Mouse (Mus musculus) adrenal gland, adult 18-20 months (tissue): ENCODE measurements around the gene Ppm1l. TPM values are rescaled to one million over a fixed set of nuclear protein-coding genes. Genes with fewer than 3 reads are reported as not detected.
A peak's percentile ranks its signal among the peaks of the same experiment; 100 is the strongest.

Experiments used
- DNase-seq, 2 experiments: peaks; one replicate each; pipeline ENCODE4 v3.0.0; 2021 to 2022; ENCODE audit warnings: low spot score in 2 of 2
- total RNA-seq, 2 experiments: library from RNA; stranded (reverse); gene quantifications; 1 replicate in 1 of 2; 2 replicates in 1 of 2; pipeline ENCODE4 v1.2.3; 2021

Gene Ppm1l
- total RNA-seq, 2 experiments from 2014 or later, result 15.0 to 15.8 TPM

DNA sequence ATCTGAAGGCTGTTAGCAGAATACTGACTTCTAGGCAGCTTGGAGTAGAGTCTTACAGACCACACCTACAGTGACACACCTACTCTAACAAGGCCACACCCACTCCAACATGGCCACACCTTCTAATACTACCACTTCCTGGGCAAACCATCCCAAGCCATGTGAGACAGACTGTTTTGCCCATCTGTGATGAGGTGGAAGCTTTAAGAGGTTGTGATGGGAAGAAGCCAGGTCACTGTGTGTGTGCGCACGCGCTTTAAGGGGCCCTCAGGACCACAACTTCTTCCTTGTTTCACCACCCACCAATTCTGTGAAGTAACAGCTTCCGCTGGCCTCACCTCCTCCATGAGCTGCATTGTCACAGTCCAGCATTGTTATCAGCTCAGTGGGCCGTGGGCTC, 112.7 kb downstream of the Ppm1l start:
- DNase-seq, result no peak

DNA sequence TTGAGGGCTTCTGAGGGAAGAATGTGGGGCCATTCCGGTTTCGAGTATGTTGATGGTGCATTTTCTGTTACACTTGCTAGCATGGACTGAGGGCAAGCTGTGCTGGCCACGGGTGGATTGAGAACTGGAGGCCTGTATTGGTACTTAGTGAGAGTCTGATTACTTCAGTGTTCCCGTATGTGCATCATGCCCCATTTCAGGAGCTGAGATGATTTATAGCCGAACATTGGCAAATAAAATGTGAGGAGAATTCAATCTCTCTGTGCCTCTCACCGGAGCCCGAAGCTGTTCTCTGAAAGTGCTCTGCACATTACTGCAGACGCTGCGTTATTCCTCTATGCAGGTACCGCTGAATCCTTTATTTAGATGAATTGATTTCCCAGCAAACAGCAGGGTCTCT, 116.9 kb downstream of the Ppm1l start:
- no peak for DNase-seq

DNA sequence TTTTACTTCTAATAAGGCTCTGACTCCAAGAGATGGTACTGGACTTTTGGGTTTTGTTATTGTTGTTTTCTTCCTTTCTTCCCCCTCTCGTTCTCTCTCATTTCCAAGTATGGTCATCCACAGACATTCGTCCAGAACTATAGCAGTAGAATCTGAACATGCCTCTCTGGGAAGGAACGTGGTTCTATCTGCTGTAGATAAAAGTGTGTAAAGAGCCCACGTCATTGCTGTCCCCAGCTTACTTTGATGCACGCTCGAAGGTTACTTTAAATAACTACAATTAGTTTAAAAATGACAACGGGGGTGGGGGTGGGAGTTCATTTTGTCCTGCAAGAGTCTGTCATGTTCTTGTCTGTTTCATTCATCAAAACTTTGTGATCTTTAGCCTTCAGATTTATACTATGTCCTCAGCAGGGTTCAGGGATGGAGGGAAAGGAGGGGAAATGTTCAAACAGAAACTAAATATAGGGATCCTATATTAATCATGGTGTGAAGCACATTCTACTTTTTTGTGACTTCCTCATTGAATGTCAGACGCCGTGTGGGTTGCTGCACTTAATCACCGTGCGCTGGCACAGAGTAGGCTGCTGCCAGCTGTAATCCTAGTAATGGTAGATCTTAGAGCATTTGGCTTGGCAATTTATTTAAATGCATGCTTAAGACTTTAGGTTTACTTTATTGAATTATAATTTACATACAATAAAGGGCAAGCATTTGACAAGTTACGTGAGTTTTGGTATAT, 122.3 kb downstream of the Ppm1l start:
- DNase-seq, result no peak

DNA sequence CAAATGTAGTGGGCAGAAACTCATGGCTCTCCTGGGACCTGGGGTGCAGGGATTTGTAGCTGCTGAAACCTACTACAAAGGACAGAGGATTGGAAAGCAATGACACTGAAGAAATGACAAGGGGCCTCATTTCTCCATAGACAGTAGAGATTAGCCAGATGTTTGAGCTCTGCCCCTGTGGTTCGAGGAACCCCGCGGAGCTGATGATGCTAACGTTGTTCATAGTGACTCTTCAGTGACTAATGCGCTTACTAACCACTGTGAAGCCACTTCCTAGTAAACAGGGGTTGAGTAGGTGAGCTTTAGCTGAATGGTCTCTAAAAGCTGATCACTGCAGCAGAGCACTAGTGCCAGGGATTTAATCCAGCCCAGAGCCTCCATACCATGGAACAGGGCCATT, 124.1 kb downstream of the Ppm1l start:
- DNase-seq, result no peak

DNA sequence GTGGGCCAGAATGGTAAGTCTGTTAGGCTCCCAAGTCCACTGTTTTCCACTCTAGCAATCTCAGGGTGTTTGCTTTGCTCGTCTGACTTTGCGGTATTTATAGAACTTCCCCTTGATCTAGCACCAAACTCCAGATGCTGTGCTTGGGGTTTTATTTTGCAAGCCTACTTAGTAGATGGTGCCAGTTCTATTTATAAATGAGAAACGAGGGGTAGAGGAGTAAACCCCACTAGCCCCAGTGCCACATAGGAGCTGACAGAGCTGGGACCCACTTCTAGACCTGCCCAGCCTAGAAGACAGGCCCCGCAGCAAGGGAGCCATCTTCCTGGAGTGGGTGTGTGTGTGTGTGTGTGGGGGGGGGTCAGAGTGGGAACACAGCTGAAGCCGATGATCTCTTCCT, 130.3 kb downstream of the Ppm1l start:
- no peak for DNase-seq

DNA sequence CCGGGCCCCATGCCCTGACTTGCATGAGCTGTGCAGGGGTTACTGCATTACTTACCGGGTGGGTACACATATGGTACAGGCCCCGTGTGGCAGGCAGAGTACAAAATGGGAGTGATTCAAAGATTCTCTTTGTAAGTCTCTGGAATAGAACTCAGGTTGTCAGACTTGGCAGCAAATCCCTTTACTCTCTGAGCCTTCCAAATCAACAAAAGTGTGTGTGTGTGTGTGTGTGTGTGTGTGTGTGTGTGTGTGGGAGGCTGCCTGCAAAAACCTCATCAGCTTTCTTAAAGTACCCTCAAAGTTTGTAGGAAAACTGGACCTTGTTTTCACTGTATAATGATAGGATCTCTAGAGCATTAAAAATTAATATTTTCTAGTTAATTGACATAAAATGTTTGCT, 132.4 kb downstream of the Ppm1l start:
- no peak for DNase-seq

DNA sequence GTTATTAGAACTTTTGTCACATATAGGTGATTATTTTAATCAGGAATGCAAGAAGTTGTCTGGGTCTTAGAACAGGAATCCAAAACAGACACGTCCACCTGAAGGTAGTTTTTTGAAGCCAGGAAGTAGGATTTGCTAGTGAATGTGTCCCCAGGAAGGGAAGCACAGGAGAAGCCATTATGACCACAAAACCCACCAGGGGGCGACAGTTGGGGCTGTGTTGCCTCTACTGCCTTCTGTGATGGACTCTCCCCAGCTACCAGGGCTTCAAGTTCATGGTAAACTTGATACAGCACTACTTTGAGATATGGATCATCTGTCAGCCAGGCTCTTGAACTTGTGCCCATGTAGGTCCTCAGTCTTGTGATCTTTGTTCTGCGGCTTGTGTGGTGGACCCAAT, 137.7 kb downstream of the Ppm1l start:
- no peak for DNase-seq

DNA sequence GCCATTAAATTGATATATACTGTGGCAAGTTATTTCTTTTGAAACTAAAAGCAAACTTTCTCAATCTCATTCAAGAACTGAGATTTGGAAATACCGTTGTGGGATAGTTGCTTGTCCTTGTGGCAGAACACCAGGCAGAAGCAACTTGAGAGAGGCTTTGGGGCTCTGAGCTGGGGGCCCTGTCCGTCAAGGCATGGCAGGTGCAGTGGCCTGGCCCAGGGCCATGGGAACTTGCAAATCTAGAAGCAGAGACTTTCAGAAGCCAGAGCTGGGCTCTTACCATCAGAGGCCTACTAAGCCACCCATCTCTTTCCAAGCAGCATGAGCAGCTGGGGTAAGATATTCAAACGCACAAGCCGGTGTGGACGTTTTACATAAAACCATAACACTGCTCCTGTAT, 139.4 kb downstream of the Ppm1l start:
- no peak for DNase-seq

DNA sequence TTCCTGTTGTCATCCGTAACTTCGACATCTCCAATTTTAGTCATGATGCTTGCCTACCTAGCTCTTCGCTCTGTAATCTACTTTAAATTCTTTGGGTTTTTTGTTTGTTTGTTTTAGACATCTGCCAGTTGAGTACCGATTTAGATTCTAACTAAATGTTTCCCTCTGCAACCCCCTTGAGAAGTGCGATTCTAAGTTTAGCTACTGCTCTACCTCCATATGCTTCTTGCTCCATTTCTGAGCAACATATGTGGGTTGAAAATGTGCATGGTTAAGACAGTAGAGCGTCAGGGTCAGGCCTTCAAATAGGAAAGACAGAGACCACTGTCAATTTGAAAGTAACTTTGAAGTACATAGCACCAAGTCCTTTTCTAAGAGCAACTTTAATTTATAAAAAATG, 142.1 kb downstream of the Ppm1l start:
- no peak for DNase-seq

DNA sequence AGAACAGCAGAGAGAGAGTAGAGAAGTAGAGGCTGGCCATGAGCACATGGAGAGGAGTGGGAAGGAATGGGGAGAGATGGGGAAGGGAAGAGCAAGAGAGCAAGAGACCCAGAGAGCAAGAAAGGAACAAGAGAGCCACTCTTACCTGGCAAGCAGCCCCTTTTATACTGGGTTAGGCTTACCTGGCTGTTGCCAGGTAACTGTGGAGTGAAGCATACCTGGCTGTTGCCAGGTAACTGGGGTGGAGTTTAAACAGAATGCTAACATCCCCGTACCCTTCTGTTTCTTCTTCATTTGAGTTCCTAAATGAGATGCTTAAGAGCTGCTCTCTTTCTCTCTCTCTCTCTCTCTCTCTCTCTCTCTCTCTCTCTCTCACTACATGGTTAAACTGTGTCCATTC, 145.3 kb downstream of the Ppm1l start:
- no peak for DNase-seq

DNA sequence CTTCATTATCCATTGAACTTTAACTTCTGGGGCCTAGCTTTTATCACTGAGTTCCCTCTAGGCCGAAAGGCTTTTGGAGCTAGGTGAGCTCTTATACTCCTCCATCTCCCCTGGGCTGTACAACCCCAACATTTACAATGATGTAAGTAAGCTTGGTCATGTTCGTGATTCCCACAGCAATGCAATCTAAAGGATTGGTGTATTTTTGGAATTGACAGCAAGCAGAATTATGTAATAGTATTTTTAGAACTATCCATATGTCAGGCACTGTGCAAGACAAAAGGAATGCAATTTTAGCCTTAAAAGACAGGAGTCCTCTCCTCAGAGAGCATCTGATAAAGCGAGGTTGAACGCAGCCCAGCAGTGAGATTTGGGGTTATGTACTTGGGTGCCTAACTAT, 149.1 kb downstream of the Ppm1l start:
- DNase-seq, result no peak

DNA sequence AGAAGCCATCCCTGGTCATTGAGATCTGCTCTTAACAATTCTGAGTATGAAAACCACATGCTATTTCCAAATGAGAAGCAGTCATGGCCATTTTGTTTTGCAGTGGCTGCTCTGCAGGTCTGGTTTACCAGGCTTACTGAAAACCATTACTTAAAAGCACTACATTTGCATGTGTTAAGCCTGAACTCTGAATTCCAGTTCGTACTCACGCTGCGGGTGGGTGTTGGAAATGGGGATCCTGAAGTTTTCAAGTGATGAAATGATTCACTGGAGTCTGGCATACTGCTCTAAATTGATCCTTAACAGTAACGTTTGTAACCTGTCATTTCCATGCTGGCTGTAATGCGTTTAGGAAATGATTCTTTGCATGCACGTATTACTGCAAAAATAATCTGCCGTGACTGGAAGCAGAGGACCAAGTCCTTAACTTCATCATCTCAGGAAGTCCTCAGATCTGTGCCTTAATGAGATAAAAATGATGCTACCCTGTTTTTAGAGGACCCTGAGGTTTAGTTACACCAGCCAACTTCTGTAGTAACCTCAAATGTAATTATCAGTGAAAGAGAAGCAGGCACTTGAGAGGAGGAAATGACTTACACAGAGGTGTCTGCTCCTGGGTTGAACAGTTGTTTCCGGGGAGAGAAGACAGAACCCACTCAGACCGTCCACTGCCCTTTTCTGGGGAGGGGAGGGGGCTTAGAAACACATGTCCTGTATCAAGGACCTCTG, 151.8 kb downstream of the Ppm1l start:
- no peak for DNase-seq

DNA sequence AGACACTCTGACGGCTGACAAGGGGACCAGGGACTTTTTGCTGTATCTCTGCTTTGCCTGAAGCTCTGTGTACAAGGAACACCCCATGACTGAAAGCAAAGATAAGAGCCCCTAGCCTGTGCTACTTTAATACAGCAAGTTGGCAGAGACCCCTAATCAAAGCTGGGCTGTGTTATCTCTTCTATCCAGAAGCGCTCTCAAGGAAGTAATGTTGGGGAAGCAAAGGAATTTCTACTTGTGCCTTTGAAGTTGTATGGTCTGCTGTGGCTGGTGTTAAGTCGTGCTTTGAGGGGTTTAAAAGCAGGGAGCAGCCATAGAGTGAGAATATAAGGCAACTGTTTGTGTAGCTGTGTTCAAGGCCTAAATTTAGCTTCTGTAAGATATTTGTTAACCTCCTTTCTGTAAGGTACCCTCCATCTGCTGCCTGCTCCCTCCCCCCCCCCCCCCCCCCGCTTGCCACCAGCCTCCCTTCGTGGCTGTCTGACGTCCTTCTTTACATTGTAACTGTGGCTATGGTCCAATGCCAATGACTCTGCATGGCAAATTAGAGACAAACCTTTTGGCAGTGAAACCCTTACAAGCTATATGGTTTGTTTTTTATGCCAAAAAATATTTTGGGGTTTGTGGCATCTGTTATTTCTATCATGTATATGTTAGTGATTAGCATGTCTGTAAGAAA, 152.9 kb downstream of the Ppm1l start:
- no peak for DNase-seq

DNA sequence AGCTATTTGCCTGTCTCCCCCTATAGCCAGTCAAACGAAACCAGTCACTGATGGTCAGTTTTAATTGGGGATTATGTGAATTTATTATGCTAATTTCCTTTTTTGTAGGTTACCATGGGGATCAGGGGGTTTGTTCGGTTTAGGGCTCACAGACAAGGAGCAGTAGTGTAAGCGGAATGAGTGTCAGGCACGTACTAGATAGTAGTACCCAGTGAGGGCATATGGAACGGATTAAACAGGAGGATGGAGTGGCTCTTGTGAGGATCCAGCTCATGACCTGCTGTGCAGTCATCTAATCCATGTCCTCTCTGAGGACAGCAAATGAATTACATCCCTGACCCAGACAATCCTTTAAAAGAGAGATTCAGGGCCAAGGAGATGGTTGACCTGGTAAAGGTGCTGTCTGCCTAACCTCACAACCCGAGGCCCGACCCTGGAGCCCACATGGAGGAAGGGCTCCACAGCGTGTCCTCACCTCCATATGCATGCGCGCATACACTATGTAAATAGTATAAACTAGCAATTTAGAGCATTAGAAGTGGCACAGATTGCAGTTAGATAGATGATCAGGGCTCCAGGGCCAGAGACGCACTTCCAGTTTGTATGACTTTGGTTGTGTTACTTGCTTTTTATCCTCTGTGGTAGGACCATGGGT, 153.6 kb downstream of the Ppm1l start:
- DNase-seq, result no peak

DNA sequence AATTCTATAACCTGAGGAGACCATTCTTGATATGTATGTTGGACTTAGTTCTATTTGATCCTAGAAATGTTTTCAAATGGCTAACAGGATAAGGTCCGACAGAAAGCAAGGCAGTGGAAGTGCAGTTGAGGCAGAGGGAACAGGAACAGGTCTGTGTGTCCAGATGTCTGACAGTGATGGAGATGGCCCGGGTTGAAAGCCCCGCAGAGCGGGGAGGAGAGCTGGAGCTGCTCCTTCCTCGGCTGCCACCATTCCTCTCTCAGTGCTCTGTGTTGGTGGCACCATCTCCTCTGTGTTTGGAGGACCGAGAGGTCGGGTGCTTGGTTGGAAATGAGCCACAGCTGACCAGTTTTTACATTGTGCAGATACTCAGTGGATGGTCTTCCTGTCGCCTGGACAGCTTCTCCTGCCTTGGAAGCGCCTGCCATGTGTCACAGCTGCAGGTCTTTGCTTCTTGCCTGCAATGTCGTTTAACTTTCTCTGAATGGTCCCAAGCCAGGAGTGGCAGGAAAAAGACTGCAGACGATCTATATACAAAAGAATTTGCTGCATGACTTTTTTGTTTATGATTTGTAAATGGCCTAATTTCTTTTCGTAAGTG, 159.3 kb downstream of the Ppm1l start:
- DNase-seq, result no peak

DNA sequence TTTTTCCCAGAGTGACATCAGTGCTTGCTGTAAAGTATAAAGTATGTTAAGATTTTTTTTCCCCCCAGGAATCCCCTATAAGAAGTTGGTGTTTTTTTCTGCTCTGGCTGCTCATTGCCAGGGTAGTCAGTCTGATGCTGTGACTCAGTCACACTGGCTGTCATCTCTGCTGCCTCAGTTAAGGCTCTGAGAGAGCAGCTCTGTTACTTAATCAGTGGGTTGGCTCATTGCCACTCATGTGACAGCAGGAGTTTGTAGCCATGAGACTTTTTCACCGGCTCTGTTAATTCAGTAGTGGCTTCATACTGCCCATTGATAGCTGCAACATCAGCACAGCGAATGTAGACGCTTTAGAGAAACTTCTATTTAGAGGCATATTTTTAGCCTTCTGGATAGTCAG, 163.3 kb downstream of the Ppm1l start:
- no peak for DNase-seq

DNA sequence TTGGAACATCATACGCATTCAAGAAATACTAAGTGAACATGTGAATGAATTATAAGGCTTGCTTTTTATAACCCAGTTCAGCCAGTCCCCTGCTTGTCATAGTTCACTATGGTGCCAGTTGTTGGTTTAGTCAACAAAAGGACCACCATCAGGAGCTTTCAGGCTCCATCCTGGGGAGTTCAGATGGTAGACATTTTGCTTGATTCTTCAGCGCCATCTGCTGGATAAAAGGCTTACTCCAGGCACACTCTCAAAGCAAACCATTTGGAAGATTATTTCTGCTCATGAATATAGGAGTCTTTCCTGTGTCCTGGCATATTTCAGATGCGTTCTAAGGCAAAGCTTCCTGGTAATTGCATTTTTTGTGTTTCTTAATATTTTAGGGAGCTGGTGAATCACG, 165.2 kb downstream of the Ppm1l start:
- peak; percentile 56 to 57 for DNase-seq

DNA sequence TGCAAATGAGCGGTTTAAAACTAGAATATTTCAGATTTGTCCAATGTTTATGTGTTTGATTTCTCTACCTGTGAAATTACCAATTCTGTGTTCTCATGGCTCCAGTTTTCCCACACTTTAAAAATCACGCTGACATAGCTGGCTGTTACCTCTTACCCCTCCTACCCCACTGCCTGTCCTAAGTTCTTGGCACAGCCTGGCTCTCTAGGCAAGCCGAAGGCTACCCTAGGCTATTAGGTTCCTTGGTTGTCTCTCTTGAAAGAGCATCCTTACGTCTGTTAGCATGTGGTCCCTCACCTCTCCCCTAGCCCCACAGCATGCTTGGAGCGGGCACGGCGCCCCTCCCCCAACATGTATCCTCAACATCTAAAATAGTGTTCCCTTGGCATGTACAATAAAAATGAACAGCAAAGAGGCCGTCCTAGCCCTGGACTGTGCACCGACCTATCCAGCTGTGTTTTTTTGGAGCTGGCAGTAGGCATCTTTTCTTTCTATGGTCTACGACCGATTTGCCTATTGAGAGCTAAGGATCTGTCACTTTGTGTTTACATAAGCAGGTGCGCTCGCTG, 167.4 kb downstream of the Ppm1l start:
- DNase-seq, result no peak

DNA sequence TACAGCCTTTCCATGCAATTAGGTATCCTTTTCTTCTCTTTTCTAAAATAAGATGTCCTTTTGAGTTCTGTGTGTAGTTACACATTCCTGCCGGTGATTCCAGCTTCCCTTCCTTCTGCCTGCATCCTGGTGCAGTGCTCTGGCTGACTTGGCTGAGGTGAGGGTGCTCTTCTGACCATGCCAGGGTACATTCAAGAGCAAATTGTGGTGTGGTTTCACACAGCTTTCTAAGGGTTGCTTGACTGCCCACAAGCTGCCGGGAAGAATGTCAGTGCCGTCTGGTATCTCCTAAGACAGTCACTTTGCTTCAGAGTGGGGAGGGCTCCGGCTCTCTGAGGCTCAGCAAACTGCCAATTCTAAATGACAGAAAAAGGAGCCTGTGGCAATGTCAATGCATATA, 167.9 kb downstream of the Ppm1l start:
- DNase-seq, result no peak

DNA sequence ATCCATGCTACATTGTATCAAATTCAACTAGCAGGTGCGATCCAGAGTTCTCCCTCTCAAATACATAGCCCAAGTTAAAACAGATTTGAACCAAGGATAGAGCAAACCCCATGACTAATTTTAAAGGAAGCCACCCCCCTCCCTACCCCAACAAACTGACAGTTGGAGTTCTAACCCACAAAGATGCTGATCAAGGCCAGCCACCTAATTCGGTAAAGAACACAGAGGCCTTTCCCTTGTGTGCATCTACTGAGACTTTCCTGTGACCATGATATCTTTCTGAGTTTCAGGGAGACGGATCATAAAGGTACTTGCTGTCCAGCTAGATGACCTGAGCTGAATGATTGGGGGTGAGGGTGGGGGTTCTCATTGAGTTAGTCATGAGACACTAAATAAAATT, 168.7 kb downstream of the Ppm1l start:
- DNase-seq, result no peak

DNA sequence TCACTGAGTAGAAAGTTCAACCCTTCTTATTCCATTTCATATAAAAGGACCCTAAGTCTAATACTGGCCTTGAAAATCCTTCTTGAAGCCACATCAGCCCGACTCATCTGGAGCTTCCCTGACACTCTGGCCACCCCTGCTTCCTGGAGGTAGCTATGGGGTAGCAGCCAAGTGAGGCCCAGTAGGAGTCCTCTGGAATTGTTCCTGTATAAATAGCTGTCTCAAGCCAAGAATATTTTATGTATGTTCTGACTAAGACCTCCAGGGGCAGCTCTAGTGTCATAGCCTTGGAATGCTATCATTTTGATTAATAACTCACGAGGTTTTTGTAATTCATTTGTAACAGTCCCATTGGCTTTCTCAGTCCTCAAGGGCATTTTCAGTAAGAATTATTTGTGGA, 169.1 kb downstream of the Ppm1l start:
- peak in 1 of 2 experiments; percentile 27 for DNase-seq
